Mouse (Mus musculus) B cell, adult 2 months (primary cell): ENCODE results near the gene Magea8.
"Not testable (repeated sequence)": the region's sequence is repeated elsewhere in the genome, so short reads cannot be mapped to it uniquely, and the experiment has no call there.

Experiments used
- DNase-seq, 2 experiments: peaks; one replicate each; pipeline ENCODE4 v3.0.0; 2022

The Magea8 gene

DNA sequence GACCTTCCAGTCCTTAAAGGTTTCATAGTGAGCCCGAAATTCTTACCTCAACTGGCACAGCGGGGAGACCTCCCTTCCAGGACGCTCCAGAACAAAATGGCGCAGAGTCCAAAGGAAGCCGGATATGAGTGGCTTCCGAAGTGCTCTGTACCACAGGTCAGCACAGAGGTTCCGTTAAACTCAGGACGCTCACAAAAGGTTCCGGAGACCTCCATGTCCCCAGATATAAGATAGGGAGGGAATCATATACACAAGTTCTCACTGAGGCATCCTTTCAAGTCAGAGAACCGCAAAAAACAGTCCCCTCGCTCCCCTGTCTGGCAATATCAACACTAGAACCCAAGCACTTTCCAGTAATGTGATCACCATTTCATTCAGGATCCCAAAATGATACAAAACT is at the start of gene Magea8:
Gene Magea8 (minus strand): TSS at position 101 of the 400 bp plus-strand sequence.
- DNase-seq, result not testable (repeated sequence)

- DNase-seq, result not testable (repeated sequence)
Measured at GRCm38 (mm10) chrX:154949405-154949804, 46.2 kb downstream of the Magea8 start, which contains the start of gene Magea3. TSS of gene Magea3 (minus strand) at chrX:154949505.

DNA sequence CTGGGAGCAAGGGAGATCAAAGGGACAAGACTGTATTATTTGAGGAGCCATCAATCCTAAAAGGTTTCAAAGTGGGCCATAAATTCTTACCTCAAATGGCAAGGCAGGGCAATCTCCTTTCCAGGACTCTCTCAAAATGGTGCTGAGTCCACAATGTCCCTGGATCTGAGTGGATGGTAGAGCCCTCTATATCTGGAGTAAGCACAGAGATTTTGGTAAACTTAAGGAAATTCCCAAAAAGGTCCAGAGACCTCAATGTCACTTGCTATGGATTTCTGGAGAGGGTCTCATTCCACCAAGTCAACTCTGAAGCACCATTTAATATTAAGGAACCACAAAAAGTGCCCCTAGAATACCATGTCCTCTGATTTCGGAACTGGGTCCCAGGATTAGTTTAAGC is 59.8 kb downstream of the Magea8 start, which contains the start of gene Magea6:
Gene Magea6 (minus strand): TSS at position 101 of the 400 bp plus-strand sequence.
- not testable (repeated sequence) for DNase-seq
